Mouse (Mus musculus) stomach, embryonic 16.5 days (tissue): ENCODE measurements around the gene Crxos. TPM values are rescaled to one million over a fixed set of nuclear protein-coding genes. Genes with fewer than 3 reads are reported as not detected.

Experiments used
- ATAC-seq: fragments of 200-750 bp; cut with Nextera tagmentation; 2 replicates; pipeline ENCODE4 v1.8.0; 2017; ENCODE audit warnings: moderate number of reproducible peaks, moderate TSS enrichment; ENCODE audit not compliant: insufficient read depth, low FRiP score
- H3K27ac ChIP-seq: fragments of 300-500 bp; sonication (generic); 2 replicates; pipeline ENCODE4 v1.5.1; 2014; ENCODE audit warnings: low read length
- H3K27me3 ChIP-seq: fragments of 300-500 bp; sonication (generic); 2 replicates; pipeline ENCODE4 v1.6.1; 2014; ENCODE audit warnings: low read length, control low read depth, mixed read lengths; ENCODE audit not compliant: control insufficient read depth, insufficient read depth
- H3K36me3 ChIP-seq: fragments of 300-500 bp; sonication (generic); 2 replicates; pipeline ENCODE4 v1.6.1; 2014; ENCODE audit warnings: low read length; ENCODE audit not compliant: control insufficient read depth, insufficient read depth
- H3K4me1 ChIP-seq: fragments of 300-500 bp; sonication (generic); 2 replicates; pipeline ENCODE4 v1.6.1; 2014; ENCODE audit warnings: low read length, control low read depth, mixed read lengths; ENCODE audit not compliant: control insufficient read depth, insufficient read depth
- H3K4me2 ChIP-seq: fragments of 300-500 bp; sonication (generic); 2 replicates; pipeline ENCODE4 v1.6.1; 2014; ENCODE audit warnings: low read depth, low read length, mixed read lengths
- H3K4me3 ChIP-seq: fragments of 300-500 bp; sonication (generic); replicated peaks from 2 replicates; pipeline ENCODE4 v1.5.1; 2014; ENCODE audit warnings: mild to moderate bottlenecking, low read length
- H3K9ac ChIP-seq: fragments of 300-500 bp; sonication (generic); 2 replicates; pipeline ENCODE4 v1.6.1; 2014; ENCODE audit warnings: low read length
- H3K9me3 ChIP-seq: fragments of 300-500 bp; sonication (generic); replicated peaks from 2 replicates; pipeline ENCODE4 v1.6.1; 2016; ENCODE audit warnings: low read length, control low read depth; ENCODE audit not compliant: control insufficient read depth
- WGBS: fragments of 180-500 bp; shearing (Covaris S2); extraction: QIAGEN DNeasy Blood & Tissue Kit; methylation state at CpG from one replicate; pipeline ENCODE4 v1.1.7; 2014; 5-methylcytosine and 5-hydroxymethylcytosine counted together
- polyA plus RNA-seq: library from polyadenylated mRNA; unstranded; fragments of >200 nt; fragmentation: Nextera tagmentation; extraction: Ambion mirVana; gene quantifications from 2 replicates; pipeline ENCODE4 v1.2.1, GENCODE M21; 2015

Crxos gene
- polyA plus RNA-seq, 1 experiment from 2014 or later = not detected

DNA sequence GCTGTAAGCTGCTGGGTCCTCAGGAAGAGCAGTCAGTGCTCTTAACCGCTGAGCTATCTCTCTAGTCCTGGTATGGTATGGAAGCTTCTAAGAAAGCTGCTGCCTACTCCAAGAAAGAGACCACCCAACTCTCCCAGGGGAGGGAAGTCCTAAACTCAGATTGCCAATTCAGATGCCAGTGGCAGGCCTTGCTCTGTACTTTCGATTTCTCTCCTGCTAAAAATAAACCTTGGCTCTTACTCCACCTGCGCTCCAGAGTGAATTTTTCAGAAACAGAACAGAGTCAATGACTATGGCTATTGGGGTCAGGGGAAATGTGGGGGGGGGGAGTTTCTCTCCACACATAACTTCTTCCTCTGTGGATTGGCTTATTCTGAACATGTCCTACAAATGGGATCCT is 49.2 kb downstream of the Crxos start:
- no peak overlapping the region for H3K4me3 ChIP-seq
- H3K9ac ChIP-seq = no peak overlapping the region
- no peaks in the 10 kb centered on the region for H3K27me3 ChIP-seq
- no peak for ATAC-seq
- WGBS = 59% methylated on average over 3 of the region's 3 CpGs
- no peaks in the 10 kb centered on the region for H3K9me3 ChIP-seq
- H3K4me1 ChIP-seq = no peaks in the 10 kb centered on the region
- H3K36me3 ChIP-seq = 0 out of 2 replicates have a peak, but pooled peaks cover under 1% of the 10 kb centered on the region
- H3K4me2 ChIP-seq = no peak overlapping the region
- H3K27ac ChIP-seq = no peak overlapping the region

DNA sequence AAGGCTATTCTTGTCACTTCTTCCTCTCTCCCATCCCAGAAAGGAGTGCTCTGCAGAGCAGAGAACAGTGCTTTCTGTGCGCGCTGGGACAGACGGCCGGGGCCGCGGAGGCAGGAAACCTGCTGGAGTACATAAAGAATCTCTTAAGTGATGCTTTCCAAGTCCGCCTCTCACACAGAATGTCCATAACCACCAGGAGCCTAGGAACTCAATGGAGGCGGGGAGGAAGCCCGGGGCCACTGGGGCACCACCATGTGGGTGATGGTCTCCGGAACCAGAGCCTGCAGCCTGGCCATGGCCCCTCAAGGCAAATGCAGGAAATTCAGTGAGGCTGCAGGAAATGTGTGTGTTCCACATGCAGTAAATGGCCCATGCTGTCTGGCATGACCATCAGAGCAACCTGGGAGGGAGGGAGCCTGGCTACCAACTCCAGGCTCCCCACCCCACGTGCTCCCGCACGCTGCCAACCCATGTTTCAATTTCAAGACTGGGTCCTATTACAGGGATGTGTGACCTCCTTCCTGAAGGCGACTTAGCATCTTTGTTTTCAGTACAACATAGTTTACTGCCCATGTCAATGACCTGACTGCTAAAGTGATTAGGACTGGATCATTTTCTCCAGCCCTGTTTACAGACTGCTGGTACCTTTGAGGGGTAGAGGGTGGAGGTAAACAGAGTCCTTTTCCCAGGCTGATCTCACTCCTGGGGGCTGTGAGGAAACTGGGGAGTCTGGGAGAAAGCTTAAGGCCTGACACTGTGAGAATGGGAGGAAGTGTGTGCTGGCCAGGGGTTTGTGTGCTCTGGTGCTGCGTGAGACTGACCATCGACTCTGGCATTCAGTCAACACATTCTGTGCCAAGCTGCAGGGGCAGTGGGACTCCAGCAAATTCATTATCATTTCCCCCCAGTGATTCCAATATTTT is 51.3 kb downstream of the Crxos start:
- Histone ChIP-seq H3K4me3 (no peak overlapping the region), H3K27ac (peak overlapping the region; percentile 28), H3K4me1 (no peaks in the 10 kb centered on the region), H3K9me3 (no peaks in the 10 kb centered on the region), H3K27me3 (no peaks in the 10 kb centered on the region), H3K9ac (no peak overlapping the region), H3K36me3 (peaks cover 17% of the 10 kb centered on the region), H3K4me2 (no peak overlapping the region)
- WGBS = 56% methylated on average over 16 of the region's 16 CpGs
- ATAC-seq = peak; percentile 58; the same call in 1 of the 2 replicates

- H3K4me3 ChIP-seq = no peak overlapping the region
- no peaks in the 10 kb centered on the region for H3K9me3 ChIP-seq
- H3K27me3 ChIP-seq = no peaks in the 10 kb centered on the region
- peaks cover 40% of the 10 kb centered on the region for H3K36me3 ChIP-seq
- ATAC-seq = no peak
- no peak overlapping the region for H3K27ac ChIP-seq
- no peaks in the 10 kb centered on the region for H3K4me1 ChIP-seq
- H3K9ac ChIP-seq = no peak overlapping the region
- no peak overlapping the region for H3K4me2 ChIP-seq
- WGBS = 85% methylated on average over 5 of the region's 5 CpGs
Measured at GRCm38 (mm10) chr7:15937491-15937890, 55.1 kb downstream of the Crxos start.

DNA sequence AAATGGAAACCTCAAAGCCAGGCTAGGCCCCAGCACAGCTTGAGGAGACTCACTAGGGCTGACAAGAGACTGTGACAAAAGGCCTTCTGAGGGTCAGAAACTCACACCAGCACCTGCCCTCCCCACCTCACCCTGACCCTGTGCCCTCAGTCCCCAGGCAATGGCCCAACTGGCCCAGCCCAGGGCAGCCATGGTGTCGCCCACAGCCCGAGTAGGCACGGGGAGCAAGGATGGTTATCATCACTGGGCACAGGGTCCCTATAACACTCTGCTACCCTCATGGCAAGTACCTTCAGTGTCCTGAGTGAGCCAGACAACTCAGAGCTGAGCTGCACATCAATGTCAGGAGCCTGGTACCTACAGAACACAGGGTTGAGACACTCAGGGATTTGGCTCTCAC is 56.2 kb downstream of the Crxos start:
- H3K9ac ChIP-seq = no peak overlapping the region
- H3K4me2 ChIP-seq = no peak overlapping the region
- no peaks in the 10 kb centered on the region; the same call in 1 of the 2 replicates for H3K4me1 ChIP-seq
- H3K27me3 ChIP-seq = no peaks in the 10 kb centered on the region
- no peak overlapping the region for H3K27ac ChIP-seq
- H3K36me3 ChIP-seq = peaks cover 40% of the 10 kb centered on the region
- 94% methylated on average over 3 of the region's 3 CpGs for WGBS
- H3K4me3 ChIP-seq = no peak overlapping the region
- ATAC-seq = no peak
- H3K9me3 ChIP-seq = no peaks in the 10 kb centered on the region

GRCm38 (mm10) chr7:15944311-15944710 is 61.9 kb downstream of the Crxos start:
- Histone ChIP-seq H3K9me3 (no peaks in the 10 kb centered on the region), H3K4me1 (peaks cover 22% of the 10 kb centered on the region), H3K27ac (peak overlapping the region; percentile 97), H3K4me3 (peak overlapping the region; percentile 14; the same call in 1 of the 2 replicates), H3K9ac (peak overlapping the region; percentile 40; the same call in 1 of the 2 replicates), H3K4me2 (peak overlapping the region; percentile 94; the same call in 1 of the 2 replicates), H3K27me3 (no peaks in the 10 kb centered on the region), H3K36me3 (peaks cover 19% of the 10 kb centered on the region)
- WGBS = 88% methylated on average over 1 of the region's 1 CpGs
- no peak for ATAC-seq

DNA sequence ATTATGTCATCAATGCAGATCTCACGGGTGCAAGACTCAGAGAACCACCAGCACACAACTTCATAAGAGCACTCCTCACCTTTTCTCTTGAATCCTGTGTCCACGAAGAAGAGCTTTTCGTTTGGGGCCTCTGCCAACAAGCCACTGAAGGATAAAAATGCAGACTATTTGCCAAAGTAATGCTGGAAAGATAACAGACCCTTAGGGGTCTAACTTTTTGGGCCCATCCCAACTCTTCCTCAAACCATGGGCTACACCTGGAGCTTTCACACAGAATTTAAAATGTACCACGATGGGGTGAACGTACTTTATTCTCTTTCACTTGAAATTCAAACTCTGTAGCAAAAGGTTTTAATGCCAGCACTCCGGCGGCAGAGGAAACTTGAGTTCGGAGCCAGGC is 62.8 kb downstream of the Crxos start:
- peaks cover 24% of the 10 kb centered on the region for H3K36me3 ChIP-seq
- H3K9me3 ChIP-seq = no peaks in the 10 kb centered on the region
- peak overlapping the region; percentile 90 for H3K9ac ChIP-seq
- peaks cover 22% of the 10 kb centered on the region for H3K4me1 ChIP-seq
- peak overlapping the region; percentile 94 for H3K4me2 ChIP-seq
- H3K27me3 ChIP-seq = no peaks in the 10 kb centered on the region
- peak overlapping the region; percentile 97 for H3K27ac ChIP-seq
- ATAC-seq = no peak
- H3K4me3 ChIP-seq = peak overlapping the region; percentile 79
- 6% methylated on average over 8 of the region's 8 CpGs for WGBS

- ATAC-seq = peak; percentile 88
- Histone ChIP-seq H3K27me3 (no peaks in the 10 kb centered on the region), H3K4me1 (peaks cover 22% of the 10 kb centered on the region), H3K4me3 (peak within 1 kb of the TSS; percentile 79), H3K9me3 (no peaks in the 10 kb centered on the region), H3K27ac (peak within 1 kb of the TSS; percentile 97), H3K4me2 (peak within 1 kb of the TSS; percentile 94), H3K36me3 (peaks cover 19% of the 10 kb centered on the region), H3K9ac (peak within 1 kb of the TSS; percentile 90)
- WGBS = 2% methylated on average over 59 of the region's 59 CpGs
Measured at GRCm38 (mm10) chr7:15945721-15946536, 63.5 kb downstream of the Crxos start, which contains the start of gene Nop53. Gene Nop53, minus strand, starts transcription at chr7:15946074.

- no peak overlapping the region for H3K4me3 ChIP-seq
- peak overlapping the region; percentile 59 for H3K27ac ChIP-seq
- peaks cover 22% of the 10 kb centered on the region for H3K4me1 ChIP-seq
- 44% methylated on average over 4 of the region's 4 CpGs for WGBS
- peak overlapping the region; percentile 56 for H3K4me2 ChIP-seq
- no peaks in the 10 kb centered on the region for H3K27me3 ChIP-seq
- no peaks in the 10 kb centered on the region for H3K9me3 ChIP-seq
- peak overlapping the region; percentile 14 for H3K9ac ChIP-seq
- peaks cover 9% of the 10 kb centered on the region for H3K36me3 ChIP-seq
- ATAC-seq = no peak
Measured at GRCm38 (mm10) chr7:15947653-15948260, 65.3 kb downstream of the Crxos start.
